8 mouse cellular contexts compared by ENCODE assay signal in genomic region chr4:118612619-118613018, GRCm38 (mm10). TPM values are rescaled to one million over a fixed set of nuclear protein-coding genes. Genes with fewer than 3 reads are reported as not detected.
DNase-seq lines count a peak whose midpoint lies in the region; ATAC-seq lines count a peak whose summit lies in the region.

No protein-coding gene starts in this region.

- DNase-seq in cerebellum, postnatal 36 days, result peak; percentile 12 to 14
- no peak for DNase-seq in cerebellum, adult 9-11 months
- peak; percentile 36 to 67 for DNase-seq in left cerebral cortex, postnatal 14 days (ENCODE audit: low spot score in 2 of 2)
- DNase-seq in left cerebral cortex, adult 9 months (ENCODE audit: low spot score in 2 of 2), result no peak
- DNase-seq in WW6 (ENCODE audit: low read depth, low spot score), result peak; percentile 86

- intact Hi-C loops in left cerebral cortex, postnatal 14 days (cut with DNase I), result no loop called here

- ATAC-seq in erythroblast, adult 5-6 weeks (replicated peaks; ENCODE audit: low FRiP score, poor library complexity, severe bottlenecking), result peak; percentile 54; the same call in 1 of the 2 replicates
- ATAC-seq in megakaryocyte-erythroid progenitor cell, adult 5-6 weeks (replicated peaks; ENCODE audit: low FRiP score, low TSS enrichment, poor library complexity, severe bottlenecking), result peak; percentile 69
- ATAC-seq in monocyte, adult 5-6 weeks (replicated peaks; ENCODE audit: insufficient number of reproducible peaks, low FRiP score, low TSS enrichment, poor library complexity, severe bottlenecking), result no peak

RNA-seq across cellular contexts. Expression of gene Cfap57, which starts 8.0 kb away (rescaled TPM):
- under 1 TPM; 0.62 to 0.80 TPM for total RNA-seq in left cerebral cortex, postnatal 14 days (2021)
- 0.63 TPM in 1 of 2 replicates, not detected in the other for total RNA-seq in erythroblast, adult 5-6 weeks (2015; ENCODE audit: low replicate concordance)
- total RNA-seq in erythroblast, adult 5-6 weeks (2017; ENCODE audit: low replicate concordance), result 0.51 and 0.84 TPM in 2 replicates
- not detected in 2 replicates for total RNA-seq in megakaryocyte-erythroid progenitor cell, adult 5-6 weeks (2014; fragmentation: Nextera tagmentation)
- total RNA-seq in megakaryocyte-erythroid progenitor cell, adult 5-6 weeks (2017), result not detected in 2 replicates
- not detected in 3 replicates for total RNA-seq in monocyte, adult 5-6 weeks (2017)

RNA-seq across cellular contexts. Expression of gene Ebna1bp2, which starts 8.0 kb away (rescaled TPM):
- 10 to 100 TPM; 48.4 to 57.7 TPM for total RNA-seq in left cerebral cortex, postnatal 14 days (2021)
- 28.4 and 35.1 TPM in 2 replicates for total RNA-seq in erythroblast, adult 5-6 weeks (2015; ENCODE audit: low replicate concordance)
- 12.6 and 20.6 TPM in 2 replicates for total RNA-seq in erythroblast, adult 5-6 weeks (2017; ENCODE audit: low replicate concordance)
- 99.6 and 135 TPM in 2 replicates for total RNA-seq in megakaryocyte-erythroid progenitor cell, adult 5-6 weeks (2014; fragmentation: Nextera tagmentation)
- total RNA-seq in megakaryocyte-erythroid progenitor cell, adult 5-6 weeks (2017), result 166 and 198 TPM in 2 replicates
- total RNA-seq in monocyte, adult 5-6 weeks (2017), result 40.9 to 70.6 TPM (median 54.9 TPM) in 3 replicates

RNA-seq across cellular contexts. Expression of gene Olfr62, which starts 46.1 kb away (rescaled TPM):
- total RNA-seq in left cerebral cortex, postnatal 14 days (2021), result not detected
- not detected in 2 replicates for total RNA-seq in erythroblast, adult 5-6 weeks (2015; ENCODE audit: low replicate concordance)
- not detected in 2 replicates for total RNA-seq in erythroblast, adult 5-6 weeks (2017; ENCODE audit: low replicate concordance)
- not detected in 2 replicates for total RNA-seq in megakaryocyte-erythroid progenitor cell, adult 5-6 weeks (2014; fragmentation: Nextera tagmentation)
- total RNA-seq in megakaryocyte-erythroid progenitor cell, adult 5-6 weeks (2017), result not detected in 2 replicates
- not detected in 3 replicates for total RNA-seq in monocyte, adult 5-6 weeks (2017)

Comparison
In these comparisons a context has a peak if more than half of its experiments do, and no peak if none do; other contexts are left out.
1. DNase-seq: peak in cerebellum, postnatal 36 days (2 of 2), left cerebral cortex, postnatal 14 days (2 of 2) and WW6 (single experiment); none in cerebellum, adult 9-11 months (single experiment) and left cerebral cortex, adult 9 months (0 of 2).